Mouse (Mus musculus) thymus, adult 2 months (tissue): ENCODE results near the gene Actr6.

Source experiments
- CTCF ChIP-seq: fragments of 200-500 bp; IDR thresholded peaks from 2 replicates; pipeline ENCODE4 v1.5.1; 2012; ENCODE audit warnings: mild to moderate bottlenecking, control low read depth, low read length, moderate library complexity, borderline replicate concordance; ENCODE audit not compliant: control insufficient read depth, poor library complexity, insufficient read depth; ENCODE audit errors: extremely low read depth
- POLR2A ChIP-seq: fragments of 200-500 bp; IDR thresholded peaks from 2 replicates; pipeline ENCODE4 v1.6.1; 2012; ENCODE audit warnings: mild to moderate bottlenecking, low read length, control low read depth, moderate library complexity; ENCODE audit not compliant: control insufficient read depth, poor library complexity, insufficient read depth; ENCODE audit errors: extremely low read depth

- TF ChIP-seq CTCF (no peak), POLR2A (no peak)
These were observed 11.2 kb upstream of the Actr6 start for GRCm38 (mm10) chr10:89743266-89743665.
